Mouse (Mus musculus): ENCODE measurements around the gene Srxn1. TPM values are rescaled to one million over a fixed set of nuclear protein-coding genes. Genes with fewer than 3 reads are reported as not detected.
A peak's percentile ranks its signal among the peaks of the same experiment; 100 is the strongest.

Gene Srxn1
- polyA plus RNA-seq, 1 experiment from 2014 or later = 28.4 TPM

DNA sequence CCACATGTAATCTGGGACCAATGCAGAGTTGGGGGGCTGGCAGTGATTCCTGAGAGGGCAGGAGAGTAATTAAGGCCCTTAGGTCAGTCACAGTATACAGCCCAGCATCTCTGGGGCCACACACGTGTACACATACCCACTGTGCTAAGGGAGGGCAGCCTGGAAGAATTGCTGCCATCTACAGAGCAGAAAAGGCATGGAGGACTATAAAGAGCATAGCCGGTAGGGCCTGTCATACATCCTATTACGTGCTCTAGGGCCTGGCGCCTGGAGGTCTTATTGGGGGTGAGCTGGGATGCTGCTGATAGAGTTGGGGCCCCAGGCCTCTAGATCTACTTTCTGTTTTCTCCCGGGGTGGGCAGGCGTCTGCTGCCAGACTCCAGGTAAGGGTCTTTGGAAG, 18.9 kb upstream of the Srxn1 start:
- ATAC-seq (ENCODE audit: low FRiP score, low TSS enrichment) (no peak), DNase-seq (ENCODE audit: low spot score) (no peak)
- Histone ChIP-seq H3K9me3 (ENCODE audit: control insufficient read depth, low read length) (no peaks in the 10 kb centered on the region), H3K4me3 (ENCODE audit: low read depth, low read length) (no peak overlapping the region), H3K27me3 (ENCODE audit: control insufficient read depth, insufficient read depth, low read length) (peaks cover 8% of the 10 kb centered on the region; the same call in 1 of the 2 replicates), H3K9ac (ENCODE audit: low read length) (no peak overlapping the region), H3K36me3 (ENCODE audit: control insufficient read depth, insufficient read depth, low read length) (no peaks in the 10 kb centered on the region), H3K4me1 (replicated peaks; ENCODE audit: control insufficient read depth, insufficient read depth) (no peaks in the 10 kb centered on the region), H3K27ac (replicated peaks) (no peak overlapping the region), H3K4me2 (replicated peaks; ENCODE audit: low read depth) (no peak overlapping the region)
- TF ChIP-seq CTCF (IDR thresholded peaks at IDR 0.05; ENCODE audit: low read depth) (no peak), EP300 (optimal IDR thresholded peaks at IDR 0.05) (no peak)
- WGBS = 67% methylated on average over 6 of the region's 6 CpGs

DNA sequence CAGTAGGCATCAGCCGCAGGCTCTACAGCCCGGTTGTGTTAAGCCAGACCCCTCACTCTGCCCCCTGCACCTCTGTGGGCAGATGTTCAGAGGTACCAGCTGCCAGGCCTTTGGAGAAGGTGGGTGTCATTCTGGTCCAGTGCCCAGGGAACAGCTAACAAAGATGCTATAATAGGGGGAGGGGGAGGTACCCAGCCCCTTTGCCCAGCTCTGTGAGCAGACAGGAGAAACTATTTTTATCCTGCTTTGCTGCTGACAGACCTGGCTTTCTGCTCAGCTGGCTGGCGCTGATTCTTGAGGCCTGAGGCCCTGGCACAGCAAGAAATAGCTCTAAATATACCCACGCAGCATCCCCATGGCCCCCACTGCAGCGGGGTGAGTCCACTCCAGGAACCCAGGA, 18.2 kb upstream of the Srxn1 start:
- Histone ChIP-seq H3K4me2 (replicated peaks; ENCODE audit: low read depth) (no peak overlapping the region), H3K4me3 (ENCODE audit: low read depth, low read length) (no peak overlapping the region), H3K36me3 (ENCODE audit: control insufficient read depth, insufficient read depth, low read length) (no peaks in the 10 kb centered on the region), H3K27ac (replicated peaks) (no peak overlapping the region), H3K9ac (ENCODE audit: low read length) (no peak overlapping the region), H3K9me3 (ENCODE audit: control insufficient read depth, low read length) (no peaks in the 10 kb centered on the region), H3K4me1 (replicated peaks; ENCODE audit: control insufficient read depth, insufficient read depth) (no peaks in the 10 kb centered on the region), H3K27me3 (ENCODE audit: control insufficient read depth, insufficient read depth, low read length) (peaks cover 5% of the 10 kb centered on the region; the same call in 1 of the 2 replicates)
- ATAC-seq (ENCODE audit: low FRiP score, low TSS enrichment) (no peak), DNase-seq (ENCODE audit: low spot score) (no peak)
- no peak for TF ChIP-seq EP300 (optimal IDR thresholded peaks at IDR 0.05)
- no peak for TF ChIP-seq CTCF (IDR thresholded peaks at IDR 0.05; ENCODE audit: low read depth)
- WGBS = 82% methylated on average over 5 of the region's 5 CpGs

DNA sequence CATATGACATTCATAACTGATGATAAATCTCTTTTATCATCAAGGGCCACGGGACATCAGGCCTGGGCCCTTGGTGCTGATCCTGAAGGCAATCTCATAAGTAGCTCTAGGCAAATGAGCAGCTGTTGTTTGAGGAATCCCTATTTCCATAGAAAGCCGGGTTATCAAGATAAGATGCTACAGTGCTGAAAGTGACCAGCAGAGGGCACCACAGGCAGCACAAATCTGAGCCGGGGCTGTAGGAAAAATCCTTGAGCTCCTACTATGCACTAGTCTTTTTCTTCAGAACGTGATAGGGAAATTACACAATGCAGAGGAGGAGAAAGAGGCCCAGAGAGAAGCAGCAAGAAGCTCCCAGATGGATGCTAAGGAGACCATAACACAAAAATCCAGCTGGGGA, 16.2 kb upstream of the Srxn1 start:
- H3K4me1 ChIP-seq (replicated peaks; ENCODE audit: control insufficient read depth, insufficient read depth) = peaks cover 4% of the 10 kb centered on the region; the same call in 1 of the 2 replicates
- H3K36me3 ChIP-seq (ENCODE audit: control insufficient read depth, insufficient read depth, low read length) = no peaks in the 10 kb centered on the region
- H3K9me3 ChIP-seq (ENCODE audit: control insufficient read depth, low read length) = no peaks in the 10 kb centered on the region
- no peak overlapping the region for H3K27ac ChIP-seq (replicated peaks)
- no peak overlapping the region for H3K4me3 ChIP-seq (ENCODE audit: low read depth, low read length)
- 6% methylated on average over 4 of the region's 4 CpGs for WGBS
- no peak overlapping the region for H3K4me2 ChIP-seq (replicated peaks; ENCODE audit: low read depth)
- no peak overlapping the region for H3K9ac ChIP-seq (ENCODE audit: low read length)
- peaks cover 13% of the 10 kb centered on the region for H3K27me3 ChIP-seq (ENCODE audit: control insufficient read depth, insufficient read depth, low read length)
- DNase-seq (ENCODE audit: low spot score) (peak; percentile 53), ATAC-seq (ENCODE audit: low FRiP score, low TSS enrichment) (no peak)
- TF ChIP-seq EP300 (optimal IDR thresholded peaks at IDR 0.05) (no peak), CTCF (IDR thresholded peaks at IDR 0.05; ENCODE audit: low read depth) (peak; percentile 83)

DNA sequence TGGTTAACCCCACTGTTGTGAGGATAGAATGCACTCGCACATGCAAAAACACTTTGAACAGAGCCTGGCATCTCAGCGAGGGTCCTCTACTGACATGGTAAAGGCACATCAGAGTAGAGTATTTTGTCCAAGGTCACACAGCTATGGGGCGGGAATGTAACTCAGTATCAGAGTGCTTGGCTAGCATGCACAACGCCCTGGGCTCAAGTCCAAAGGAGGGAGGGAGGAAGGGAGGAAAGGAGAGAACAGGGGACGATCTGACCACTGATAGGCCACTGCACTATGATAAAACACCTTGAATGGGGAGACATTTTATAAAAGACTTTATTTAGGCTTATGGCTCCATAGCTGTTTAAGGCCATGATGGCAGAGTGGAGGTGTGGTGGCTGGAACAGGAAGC, 15.7 kb upstream of the Srxn1 start:
- ATAC-seq (ENCODE audit: low FRiP score, low TSS enrichment) = no peak
- no peak for DNase-seq (ENCODE audit: low spot score)
- peaks cover 4% of the 10 kb centered on the region; the same call in 1 of the 2 replicates for H3K4me1 ChIP-seq (replicated peaks; ENCODE audit: control insufficient read depth, insufficient read depth)
- no peaks in the 10 kb centered on the region for H3K36me3 ChIP-seq (ENCODE audit: control insufficient read depth, insufficient read depth, low read length)
- no peak overlapping the region for H3K9ac ChIP-seq (ENCODE audit: low read length)
- no peak overlapping the region for H3K4me2 ChIP-seq (replicated peaks; ENCODE audit: low read depth)
- 70% methylated on average over 5 of the region's 5 CpGs for WGBS
- no peak overlapping the region for H3K4me3 ChIP-seq (ENCODE audit: low read depth, low read length)
- no peak overlapping the region for H3K27ac ChIP-seq (replicated peaks)
- TF ChIP-seq CTCF (IDR thresholded peaks at IDR 0.05; ENCODE audit: low read depth) = no peak
- TF ChIP-seq EP300 (optimal IDR thresholded peaks at IDR 0.05) = no peak
- H3K9me3 ChIP-seq (ENCODE audit: control insufficient read depth, low read length) = no peaks in the 10 kb centered on the region
- H3K27me3 ChIP-seq (ENCODE audit: control insufficient read depth, insufficient read depth, low read length) = peaks cover 17% of the 10 kb centered on the region

DNA sequence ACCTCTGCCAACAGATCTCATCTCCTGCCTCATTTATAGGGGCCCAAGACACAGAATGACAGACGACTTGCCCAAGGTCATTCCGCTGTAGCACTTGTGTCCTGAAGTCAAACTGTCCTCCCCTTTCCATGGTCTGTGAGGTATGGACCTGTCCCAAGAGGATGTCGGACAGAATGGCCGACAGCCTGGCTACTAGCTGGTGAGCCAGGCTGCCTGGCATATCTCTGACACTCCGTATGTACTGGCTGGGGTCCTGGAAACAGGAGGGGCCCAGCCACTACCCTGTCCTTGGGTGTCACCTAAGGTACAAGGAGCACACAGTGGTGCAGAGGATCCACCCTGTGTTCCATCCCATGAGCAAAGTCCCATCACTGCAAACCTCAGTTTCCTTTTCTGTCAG, 14.8 kb upstream of the Srxn1 start:
- ATAC-seq (ENCODE audit: low FRiP score, low TSS enrichment) = no peak
- peaks cover 24% of the 10 kb centered on the region for H3K27me3 ChIP-seq (ENCODE audit: control insufficient read depth, insufficient read depth, low read length)

DNA sequence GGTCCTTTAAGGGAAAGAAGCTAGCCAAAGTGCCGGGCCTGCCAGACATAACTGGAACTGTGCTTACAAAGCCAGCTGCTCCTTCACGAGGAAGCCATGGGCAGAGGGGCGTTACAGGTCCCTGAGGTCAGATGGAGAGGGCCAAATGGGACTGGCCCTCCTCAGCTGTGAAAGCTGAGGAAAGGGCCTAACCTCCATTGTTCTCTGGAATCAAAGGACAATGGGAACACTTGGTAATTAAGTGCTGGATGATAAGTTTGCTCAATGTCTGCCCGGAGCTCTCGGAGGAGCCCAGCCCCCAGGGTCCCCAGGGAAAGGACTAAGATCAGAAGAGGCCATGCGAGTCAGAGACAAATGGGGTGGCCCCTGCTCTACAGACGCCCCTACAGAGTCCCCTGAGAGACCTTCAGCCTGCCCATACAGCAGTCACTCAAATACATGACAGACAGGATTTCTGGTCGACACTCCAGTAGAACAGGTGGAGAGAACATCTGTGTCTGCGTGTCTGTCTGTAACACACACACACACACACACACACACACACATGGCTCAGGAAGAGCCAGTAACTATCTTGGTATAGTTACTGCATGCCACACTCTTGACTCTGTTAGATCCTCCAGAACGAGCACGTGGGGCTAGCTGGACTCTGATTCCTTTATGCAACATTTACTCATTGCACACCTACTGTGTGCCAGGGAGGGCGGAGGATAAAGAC, 13.8 kb upstream of the Srxn1 start:
- Histone ChIP-seq H3K9me3 (ENCODE audit: control insufficient read depth, low read length) (no peaks in the 10 kb centered on the region), H3K27me3 (ENCODE audit: control insufficient read depth, insufficient read depth, low read length) (peaks cover 24% of the 10 kb centered on the region), H3K9ac (ENCODE audit: low read length) (no peak overlapping the region), H3K4me1 (replicated peaks; ENCODE audit: control insufficient read depth, insufficient read depth) (peaks cover 4% of the 10 kb centered on the region; the same call in 1 of the 2 replicates), H3K36me3 (ENCODE audit: control insufficient read depth, insufficient read depth, low read length) (no peaks in the 10 kb centered on the region), H3K27ac (replicated peaks) (no peak overlapping the region), H3K4me2 (replicated peaks; ENCODE audit: low read depth) (no peak overlapping the region), H3K4me3 (ENCODE audit: low read depth, low read length) (no peak overlapping the region)
- DNase-seq (ENCODE audit: low spot score) (no peak), ATAC-seq (ENCODE audit: low FRiP score, low TSS enrichment) (no peak)
- 31% methylated on average over 12 of the region's 12 CpGs for WGBS
- TF ChIP-seq EP300 (optimal IDR thresholded peaks at IDR 0.05) (no peak), CTCF (IDR thresholded peaks at IDR 0.05; ENCODE audit: low read depth) (no peak)

More for the DNA sequence above, 14.8 kb upstream of the Srxn1 start:
- no peak overlapping the region for H3K27ac ChIP-seq (replicated peaks)
- WGBS = 86% methylated on average over 5 of the region's 5 CpGs
- no peaks in the 10 kb centered on the region for H3K36me3 ChIP-seq (ENCODE audit: control insufficient read depth, insufficient read depth, low read length)
- H3K4me1 ChIP-seq (replicated peaks; ENCODE audit: control insufficient read depth, insufficient read depth) = peaks cover 4% of the 10 kb centered on the region; the same call in 1 of the 2 replicates
- TF ChIP-seq CTCF (IDR thresholded peaks at IDR 0.05; ENCODE audit: low read depth) (no peak), EP300 (optimal IDR thresholded peaks at IDR 0.05) (no peak)
- no peak overlapping the region for H3K9ac ChIP-seq (ENCODE audit: low read length)
- DNase-seq (ENCODE audit: low spot score) = no peak
- no peak overlapping the region for H3K4me2 ChIP-seq (replicated peaks; ENCODE audit: low read depth)
- H3K4me3 ChIP-seq (ENCODE audit: low read depth, low read length) = no peak overlapping the region
- H3K9me3 ChIP-seq (ENCODE audit: control insufficient read depth, low read length) = no peaks in the 10 kb centered on the region
